Mouse (Mus musculus) CH12.LX (cell line): ENCODE measurements around the gene Ctnna2. TPM values are rescaled to one million over a fixed set of nuclear protein-coding genes. Genes with fewer than 3 reads are reported as not detected.

Experiments
- DNase-seq: peaks from one replicate; pipeline ENCODE4 v3.0.0-alpha.2; 2013; ENCODE audit errors: extremely low read depth
- H3K27ac ChIP-seq: 2 replicates; pipeline ENCODE4 v1.5.1; 2012; ENCODE audit warnings: low read depth, mild to moderate bottlenecking, control low read depth, moderate library complexity; ENCODE audit not compliant: insufficient read depth
- H3K27me3 ChIP-seq: replicated peaks from 2 replicates; pipeline ENCODE3; 2012; ENCODE audit warnings: inconsistent platforms
- H3K36me3 ChIP-seq, 2 experiments: replicated peaks in 1 of 2; 2 replicates each; pipeline versions ENCODE3 to v1.6.1; 2012; ENCODE audit warnings: inconsistent platforms in 1 of 2, low read length in 1 of 2, mild to moderate bottlenecking in 1 of 2, mixed read lengths in 1 of 2, moderate library complexity in 1 of 2; ENCODE audit not compliant: control insufficient read depth in 1 of 2, insufficient read depth in 1 of 2
- H3K4me1 ChIP-seq, 2 experiments: 2 replicates each; pipeline ENCODE4 v1.6.1; 2012; ENCODE audit warnings: inconsistent platforms in 1 of 2, moderate library complexity in 1 of 2; ENCODE audit not compliant: insufficient read depth in 2 of 2, control insufficient read depth in 1 of 2
- H3K4me2 ChIP-seq: 2 replicates; pipeline ENCODE4 v1.6.1; 2012; ENCODE audit warnings: low read depth, mild to moderate bottlenecking, control low read depth; ENCODE audit not compliant: poor library complexity, insufficient read depth, severe bottlenecking
- H3K4me3 ChIP-seq, 3 experiments: fragments of 150-350 bp in 1 of 3; sonication (generic) in 1 of 3; replicated peaks in 1 of 3; 2 replicates each; pipeline versions ENCODE3 to v1.5.1; 2011 to 2012; ENCODE audit warnings: low read depth in 2 of 3, low read length in 2 of 3, mild to moderate bottlenecking in 2 of 3, moderate library complexity in 2 of 3, control low read depth in 1 of 3, improper control_type of control experiment in 1 of 3, inconsistent platforms in 1 of 3, mixed read lengths in 1 of 3; ENCODE audit not compliant: poor library complexity in 1 of 3
- H3K79me2 ChIP-seq: replicated peaks from 2 replicates; pipeline ENCODE4 v1.6.1; 2012; ENCODE audit warnings: mild to moderate bottlenecking, moderate library complexity; ENCODE audit not compliant: control insufficient read depth, poor library complexity, insufficient read depth, severe bottlenecking; ENCODE audit errors: extremely low read depth
- H3K9ac ChIP-seq: 2 replicates; pipeline ENCODE4 v1.6.1; 2012; ENCODE audit warnings: low read depth, mild to moderate bottlenecking, control low read depth, moderate library complexity; ENCODE audit not compliant: insufficient read depth
- H3K9me3 ChIP-seq: replicated peaks from 2 replicates; pipeline ENCODE3; 2012; ENCODE audit warnings: low read length, inconsistent platforms, mixed read lengths
- CHD1 ChIP-seq: IDR thresholded peaks from 2 replicates; pipeline ENCODE4 v1.6.1; 2012; ENCODE audit warnings: low read depth, low read length, improper control_type of control experiment, inconsistent platforms
- CHD2 ChIP-seq: IDR thresholded peaks from 2 replicates; pipeline ENCODE4 v1.6.1; 2011; ENCODE audit warnings: low read length, improper control_type of control experiment
- CTCF ChIP-seq, 2 experiments: IDR thresholded peaks in 1 of 2; conservative IDR thresholded peaks in 1 of 2; 2 replicates each; pipeline ENCODE4 v1.5.1; 2011 to 2012; ENCODE audit warnings: low read depth in 2 of 2, low read length in 2 of 2, improper control_type of control experiment in 1 of 2, inconsistent platforms in 1 of 2, mild to moderate bottlenecking in 1 of 2, moderate library complexity in 1 of 2
- E2F4 ChIP-seq: IDR thresholded peaks from 2 replicates; pipeline ENCODE4 v1.6.1; 2011; ENCODE audit warnings: low read depth, low read length, improper control_type of control experiment; ENCODE audit not compliant: insufficient replicate concordance
- EP300 ChIP-seq: IDR thresholded peaks from 2 replicates; pipeline ENCODE4 v1.6.1; 2011; ENCODE audit warnings: low read length, improper control_type of control experiment
- ETS1 ChIP-seq: conservative IDR thresholded peaks from 2 replicates; pipeline ENCODE4 v1.6.1; 2012; ENCODE audit warnings: low read depth, mild to moderate bottlenecking, inconsistent platforms, low read length, improper control_type of control experiment, moderate library complexity
- HCFC1 ChIP-seq: IDR thresholded peaks from 2 replicates; pipeline ENCODE4 v1.6.1; 2012; ENCODE audit warnings: low read depth, mild to moderate bottlenecking, inconsistent platforms, low read length, improper control_type of control experiment
- IRF4 ChIP-seq: IDR thresholded peaks from 2 replicates; pipeline ENCODE4 v1.6.1; 2014; ENCODE audit warnings: low read depth, mild to moderate bottlenecking, inconsistent platforms, low read length, improper control_type of control experiment
- JUN ChIP-seq: IDR thresholded peaks from 2 replicates; pipeline ENCODE4 v1.6.1; 2011; ENCODE audit warnings: low read depth, mild to moderate bottlenecking, low read length, improper control_type of control experiment, moderate library complexity; ENCODE audit not compliant: insufficient read depth
- JUND ChIP-seq: conservative IDR thresholded peaks from 2 replicates; pipeline ENCODE4 v1.6.1; 2011; ENCODE audit warnings: low read depth, low read length, improper control_type of control experiment
- MAFK ChIP-seq: IDR thresholded peaks from 2 replicates; pipeline ENCODE4 v1.6.1; 2011; ENCODE audit warnings: low read length, improper control_type of control experiment; ENCODE audit not compliant: insufficient replicate concordance
- MAZ ChIP-seq: IDR thresholded peaks from 2 replicates; pipeline ENCODE4 v1.6.1; 2012; ENCODE audit warnings: low read depth, mild to moderate bottlenecking, inconsistent platforms, low read length, improper control_type of control experiment, moderate library complexity
- MEF2A ChIP-seq: IDR thresholded peaks from 2 replicates; pipeline ENCODE4 v1.6.1; 2014; ENCODE audit warnings: low read depth, mild to moderate bottlenecking, inconsistent platforms, low read length, improper control_type of control experiment, borderline replicate concordance
- MXI1 ChIP-seq: IDR thresholded peaks from 2 replicates; pipeline ENCODE4 v1.6.1; 2011; ENCODE audit warnings: mild to moderate bottlenecking, low read depth, low read length, improper control_type of control experiment
- MYC ChIP-seq: IDR thresholded peaks from 2 replicates; pipeline ENCODE4 v1.6.1; 2011; ENCODE audit warnings: low read depth, mild to moderate bottlenecking, improper control_type of control experiment, low read length
- NELFE ChIP-seq: IDR thresholded peaks from 2 replicates; pipeline ENCODE4 v1.6.1; 2011; ENCODE audit warnings: low read depth, low read length, improper control_type of control experiment
- NRF1 ChIP-seq: IDR thresholded peaks from 2 replicates; pipeline ENCODE4 v1.6.1; 2014; ENCODE audit warnings: low read depth, mild to moderate bottlenecking, inconsistent platforms, low read length, improper control_type of control experiment, moderate library complexity
- PAX5 ChIP-seq: IDR thresholded peaks from 2 replicates; pipeline ENCODE4 v1.6.1; 2012; ENCODE audit warnings: low read length, inconsistent platforms, mixed read lengths
- POLR2A ChIP-seq: IDR thresholded peaks from 2 replicates; pipeline ENCODE4 v1.6.1; 2011; ENCODE audit warnings: low read depth, mild to moderate bottlenecking, improper control_type of control experiment, low read length
- RCOR1 ChIP-seq: conservative IDR thresholded peaks from 2 replicates; pipeline ENCODE4 v1.6.1; 2012; ENCODE audit warnings: low read depth, mild to moderate bottlenecking, inconsistent platforms, low read length, improper control_type of control experiment
- SIN3A ChIP-seq: IDR thresholded peaks from 2 replicates; pipeline ENCODE4 v1.6.1; 2012; ENCODE audit warnings: low read length, improper control_type of control experiment, inconsistent platforms
- SMC3 ChIP-seq: IDR thresholded peaks from 2 replicates; pipeline ENCODE4 v1.6.1; 2011; ENCODE audit warnings: low read depth, low read length, improper control_type of control experiment
- TBP ChIP-seq: conservative IDR thresholded peaks from 2 replicates; pipeline ENCODE4 v1.6.1; 2011; ENCODE audit warnings: low read depth, low read length, improper control_type of control experiment
- UBTF ChIP-seq: IDR thresholded peaks from 2 replicates; pipeline ENCODE4 v1.6.1; 2012; ENCODE audit warnings: low read depth, mild to moderate bottlenecking, inconsistent platforms, low read length, improper control_type of control experiment, moderate library complexity
- USF1 ChIP-seq: IDR thresholded peaks from 2 replicates; pipeline ENCODE4 v1.6.1; 2014; ENCODE audit warnings: low read depth, mild to moderate bottlenecking, inconsistent platforms, low read length, improper control_type of control experiment
- USF2 ChIP-seq: conservative IDR thresholded peaks from 2 replicates; pipeline ENCODE4 v1.6.1; 2011; ENCODE audit warnings: low read depth, low read length, improper control_type of control experiment
- ZMIZ1 ChIP-seq: IDR thresholded peaks from 2 replicates; pipeline ENCODE4 v1.6.1; 2012; ENCODE audit warnings: low read depth, mild to moderate bottlenecking, inconsistent platforms, low read length, improper control_type of control experiment
- ZNF384 ChIP-seq: IDR thresholded peaks from 2 replicates; pipeline ENCODE4 v1.6.1; 2012; ENCODE audit warnings: low read depth, low read length, improper control_type of control experiment, inconsistent platforms
- dilution Hi-C: fragments of 300-500 bp; cut with MboI; formaldehyde crosslinking; loops from 2 replicates; pipeline ENCODE4 v1.14.3; 2020; ENCODE audit warnings: low sequenced_read_pairs; ENCODE audit not compliant: extremely low pct_unique_long_range_greater_than_20kb, extremely low pct_ligation_motif_present
- in situ Hi-C: fragments of 300-500 bp; cut with MboI; formaldehyde crosslinking; loops from 3 replicates; pipeline ENCODE4 v1.14.3; 2019; ENCODE audit warnings: low sequenced_read_pairs, low pct_ligation_motif_present, low pct_unique_long_range_greater_than_20kb, mixed read lengths
- polyA plus RNA-seq: library from polyadenylated mRNA; unstranded; fragments of >175 nt; gene quantifications from 2 replicates; pipeline ENCODE4 v1.2.1, GENCODE M21; 2012; ENCODE audit warnings: low read depth; ENCODE audit not compliant: insufficient read length
- total RNA-seq, 2 experiments: library from RNA; depleted of rRNA; stranded (reverse); fragments of 300-350 nt in 1 of 2; fragments of >200 nt in 1 of 2; gene quantifications; 2 replicates each; pipeline ENCODE4 v1.2.3; 2012 to 2014

Gene Ctnna2
- total and polyA plus RNA-seq, 3 experiments = not detected

DNA sequence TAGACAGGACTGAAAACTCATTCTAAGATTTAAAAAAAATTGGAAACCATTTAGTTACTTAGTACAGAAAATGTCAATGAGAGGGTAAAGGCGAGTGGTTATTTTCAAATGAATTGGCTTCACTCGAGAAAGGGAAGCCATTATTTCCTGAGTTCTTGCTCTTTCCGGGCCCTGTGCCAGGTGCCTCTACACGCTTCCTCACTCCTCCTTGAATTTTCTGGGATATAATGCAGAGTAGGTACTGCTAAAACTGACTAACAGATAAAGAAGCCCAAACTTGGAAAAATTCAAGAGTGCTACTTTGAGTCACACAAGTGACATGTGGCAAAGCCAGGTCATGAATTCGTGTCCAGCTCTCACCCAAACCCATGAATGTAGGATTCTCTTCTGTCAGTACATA is 606.4 kb downstream of the Ctnna2 start:
- Histone ChIP-seq H3K9me3 (peaks cover 40% of the 10 kb centered on the region), H3K4me2 (no peak overlapping the region), H3K27me3 (no peaks in the 10 kb centered on the region), H3K27ac (no peak overlapping the region), H3K4me1 (no peaks in the 10 kb centered on the region), H3K9ac (no peak overlapping the region), H3K79me2 (no peaks in the 10 kb centered on the region), H3K4me3 (no peak overlapping the region), H3K36me3 (no peaks in the 10 kb centered on the region)
- in situ Hi-C loops = no loop called here
- TF ChIP-seq ETS1 = no peak
- TF ChIP-seq CHD1 = no peak
- TF ChIP-seq JUN = no peak
- TF ChIP-seq MXI1 = no peak
- no peak for TF ChIP-seq HCFC1
- TF ChIP-seq UBTF = no peak
- TF ChIP-seq MAZ = no peak
- no peak for TF ChIP-seq RCOR1
- TF ChIP-seq USF2 = no peak
- TF ChIP-seq E2F4 = no peak
- TF ChIP-seq MAFK = no peak
- TF ChIP-seq POLR2A = no peak
- TF ChIP-seq EP300 = no peak
- no peak for TF ChIP-seq SIN3A
- no peak for TF ChIP-seq JUND
- TF ChIP-seq NRF1 = no peak
- TF ChIP-seq ZNF384 = no peak
- dilution Hi-C loops = no loop called here
- no peak for DNase-seq

DNA sequence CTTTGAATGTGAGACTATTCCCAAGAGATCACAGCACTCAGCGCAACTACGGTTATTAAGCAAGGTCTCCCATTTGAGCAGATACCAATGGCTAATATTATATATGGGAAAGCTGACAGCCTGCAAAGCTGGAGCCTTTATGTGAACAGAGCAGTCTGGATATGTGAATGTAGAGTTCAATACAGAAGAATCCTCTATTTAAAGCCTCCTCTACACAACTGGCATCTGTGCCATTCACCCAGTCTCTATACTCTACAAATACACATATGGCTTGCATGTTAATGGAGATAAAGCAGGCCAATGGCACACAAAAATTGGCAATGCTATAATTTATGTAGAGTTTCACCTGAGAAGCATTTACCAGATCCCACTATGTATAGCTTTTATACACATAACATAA is 608.4 kb downstream of the Ctnna2 start:
- no peak overlapping the region for H3K27ac ChIP-seq
- H3K4me3 ChIP-seq = no peak overlapping the region
- no peaks in the 10 kb centered on the region for H3K27me3 ChIP-seq
- H3K9ac ChIP-seq = no peak overlapping the region
- dilution Hi-C loops = no loop called here
- peaks cover 39% of the 10 kb centered on the region for H3K9me3 ChIP-seq
- H3K36me3 ChIP-seq = no peaks in the 10 kb centered on the region
- no peaks in the 10 kb centered on the region for H3K4me1 ChIP-seq
- TF ChIP-seq MYC (no peak), CHD2 (no peak), NRF1 (no peak), PAX5 (no peak), E2F4 (no peak), ZMIZ1 (no peak), MEF2A (no peak), CTCF (conservative IDR thresholded peaks at IDR 0.05 in 1 of 2, IDR thresholded peaks at IDR 0.05 in 1 of 2; ENCODE audit: low read depth in 2 of 2, low read length in 2 of 2) (no peak), MXI1 (no peak), SMC3 (no peak), ZNF384 (no peak), NELFE (no peak), HCFC1 (no peak), EP300 (no peak), TBP (no peak), USF1 (no peak), IRF4 (no peak), POLR2A (no peak)
- no peaks in the 10 kb centered on the region for H3K79me2 ChIP-seq
- in situ Hi-C loops = no loop called here
- DNase-seq = no peak
- no peak overlapping the region for H3K4me2 ChIP-seq
